ENCODE assay signal across 23 mouse cellular contexts in genomic region chr14:16261869-16262268, GRCm38 (mm10). TPM values are rescaled to one million over a fixed set of nuclear protein-coding genes. Genes with fewer than 3 reads are reported as not detected.
DNase-seq lines count a peak whose midpoint lies in the region; ATAC-seq lines count a peak whose summit lies in the region.
"Had no signal": no experiment of that assay in that cellular context is flagged by ENCODE, and none has a peak within 500 bp of the region (broad histone marks: within the 10 kb centered on the region; RNA-seq: fewer than 3 reads in every experiment).

No protein-coding gene starts in this region.

- no peaks in the 10 kb centered on the region for H3K4me1 ChIP-seq in kidney, embryonic 16.5 days (ENCODE audit: insufficient read depth, low read length)

- H3K9me3 ChIP-seq in kidney, embryonic 16.5 days (ENCODE audit: low read length) = no peaks in the 10 kb centered on the region
- H3K9me3 ChIP-seq: G1E had no signal

- peak; percentile 69 for ATAC-seq in CD4-positive, CD25-positive, alpha-beta regulatory T cell, adult 4 months
- peak; percentile 30 for ATAC-seq in activated CD4-positive, CD25-positive, alpha-beta regulatory T cell, adult 4 months
- ATAC-seq in inflammation-experienced regulatory T-cells, adult 6 months = peak; percentile 65
- ATAC-seq in kidney, embryonic 16.5 days (ENCODE audit: low FRiP score, low TSS enrichment) = no peak
- ATAC-seq: Patski had no signal

- H3K27me3 ChIP-seq in kidney, embryonic 16.5 days (ENCODE audit: insufficient read depth, low read length) = no peaks in the 10 kb centered on the region
- H3K27me3 ChIP-seq: CH12.LX, Patski had no signal

- DNase-seq in CD4-positive, CD25-positive, alpha-beta regulatory T cell, adult 2 months (ENCODE audit: low read depth, low spot score) = peak; percentile 14
- no peak for DNase-seq in kidney, postnatal 25 days
- DNase-seq in yolk sac, embryonic 10.5 days (ENCODE audit: low spot score) = no peak
- no peak for DNase-seq in kidney, adult 18-20 months
- DNase-seq: adrenal gland, adult 2 months; adrenal gland, adult 8-10 months; adrenal gland, postnatal 10 days; adrenal gland, postnatal 14 days; adrenal gland, postnatal 25 days; adrenal gland, postnatal 36 days; B cell, adult 2 months; cerebellum, adult 11 months; cerebellum, adult 11-12 months; cerebellum, adult 18-20 months; cerebellum, adult 2 months; cerebellum, adult 8-10 months had no signal

- no peak overlapping the region for H3K4me2 ChIP-seq in kidney, embryonic 16.5 days (replicated peaks; ENCODE audit: low read depth, low read length)

- H3K27ac ChIP-seq in kidney, embryonic 16.5 days (ENCODE audit: low read length) = no peak overlapping the region

- no peak overlapping the region for H3K4me3 ChIP-seq in kidney, embryonic 16.5 days (ENCODE audit: low read length)

- H3K36me3 ChIP-seq in kidney, embryonic 16.5 days (ENCODE audit: insufficient read depth, low read length) = peaks cover 10% of the 10 kb centered on the region

- 81% methylated on average over 3 of the region's 3 CpGs for WGBS in kidney, embryonic 16.5 days

- no peak overlapping the region for H3K9ac ChIP-seq in kidney, embryonic 16.5 days (replicated peaks; ENCODE audit: low read length)

RNA-seq across cellular contexts. Expression of gene Oxsm, which starts 12.3 kb away (rescaled TPM):
- 1 to 10 TPM; 4.8 to 9.5 TPM for polyA plus RNA-seq in CD4-positive, CD25-positive, alpha-beta regulatory T cell, adult 4 months (2017; shearing (Covaris generic))
- polyA plus RNA-seq in activated CD4-positive, CD25-positive, alpha-beta regulatory T cell, adult 4 months (2017; shearing (Covaris generic)) = 1 to 10 TPM; 5.1 to 5.3 TPM
- polyA plus RNA-seq in inflammation-experienced regulatory T-cells, adult 6 months (2017; shearing (Covaris generic)) = 1 to 10 TPM; 4.4 to 6.8 (median 5.6) TPM
- 3.1 and 3.8 TPM in 2 replicates for polyA plus RNA-seq in kidney, embryonic 16.5 days (2015; fragmentation: Nextera tagmentation; extraction: Ambion mirVana)

RNA-seq across cellular contexts. Expression of gene Ngly1, which starts 12.8 kb away (rescaled TPM):
- 10 to 100 TPM; 86.1 to 92.0 TPM for polyA plus RNA-seq in CD4-positive, CD25-positive, alpha-beta regulatory T cell, adult 4 months (2017; shearing (Covaris generic))
- polyA plus RNA-seq in activated CD4-positive, CD25-positive, alpha-beta regulatory T cell, adult 4 months (2017; shearing (Covaris generic)) = 10 to 100 TPM; 70.5 to 98.9 TPM
- polyA plus RNA-seq in inflammation-experienced regulatory T-cells, adult 6 months (2017; shearing (Covaris generic)) = 100 to 1,000 TPM in 1 of 3 experiments, 10 to 100 TPM in 2; 78.7 to 102 (median 93.2) TPM
- 37.8 and 38.7 TPM in 2 replicates for polyA plus RNA-seq in kidney, embryonic 16.5 days (2015; fragmentation: Nextera tagmentation; extraction: Ambion mirVana)
